Mouse (Mus musculus): ENCODE data around the gene Selenos. TPM values are rescaled to one million over a fixed set of nuclear protein-coding genes. Genes with fewer than 3 reads are reported as not detected.
"Not testable (repeated sequence)": the region's sequence is repeated elsewhere in the genome, so short reads cannot be mapped to it uniquely, and the experiment has no call there.

Selenos gene
- total and polyA plus RNA-seq, 3 experiments, result 30.0 to 51.9 (median 51.6) TPM

GRCm38 (mm10) chr7:66053946-66054483, 25.4 kb upstream of the Selenos start:
- TF ChIP-seq CTCF (IDR thresholded peaks at IDR 0.05; ENCODE audit: low read depth, low read length) (no peak), TAL1 (conservative IDR thresholded peaks at IDR 0.05; ENCODE audit: low read depth, low read length) (no peak), POLR2AphosphoS5 (IDR thresholded peaks at IDR 0.05; ENCODE audit: insufficient replicate concordance, low read depth, low read length) (no peak), GATA2 (IDR thresholded peaks at IDR 0.05; ENCODE audit: borderline replicate concordance, low read depth, low read length) (no peak), GATA1 (IDR thresholded peaks at IDR 0.05; ENCODE audit: borderline replicate concordance, low read length) (no peak)
- DNase-seq (ENCODE audit: low spot score) (no peak), ATAC-seq (ENCODE audit: extremely low read depth, insufficient number of reproducible peaks, low FRiP score, poor library complexity, severe bottlenecking) (no peak)

GRCm38 (mm10) chr7:66055356-66055755, 24.1 kb upstream of the Selenos start:
- H3K27me3 ChIP-seq (ENCODE audit: insufficient read depth, low read length); H3K36me3 ChIP-seq (replicated peaks); H3K9me3 ChIP-seq (replicated peaks); DNase-seq (ENCODE audit: low spot score); H3K4me3 ChIP-seq (ENCODE audit: low read depth, low read length); ATAC-seq (ENCODE audit: extremely low read depth, insufficient number of reproducible peaks, low FRiP score, poor library complexity, severe bottlenecking): not testable (repeated sequence)
- peaks cover 20% of the 10 kb centered on the region for H3K4me1 ChIP-seq (ENCODE audit: insufficient read depth, low read depth, low read length)

More at GRCm38 (mm10) chr7:66053946-66054483, 25.4 kb upstream of the Selenos start:
- Histone ChIP-seq H3K4me1 (ENCODE audit: insufficient read depth, low read depth, low read length) (peaks cover 9% of the 10 kb centered on the region), H3K4me3 (ENCODE audit: low read depth, low read length) (no peak overlapping the region), H3K36me3 (replicated peaks) (no peaks in the 10 kb centered on the region), H3K27me3 (ENCODE audit: insufficient read depth, low read length) (peaks cover 14% of the 10 kb centered on the region), H3K9me3 (replicated peaks) (no peaks in the 10 kb centered on the region)

- no peak for DNase-seq (ENCODE audit: low spot score)
- peaks cover 32% of the 10 kb centered on the region for H3K4me1 ChIP-seq (ENCODE audit: insufficient read depth, low read depth, low read length)
- no peaks in the 10 kb centered on the region for H3K9me3 ChIP-seq (replicated peaks)
- ATAC-seq (ENCODE audit: extremely low read depth, insufficient number of reproducible peaks, low FRiP score, poor library complexity, severe bottlenecking), result no peak
- peaks cover 17% of the 10 kb centered on the region for H3K36me3 ChIP-seq (replicated peaks)
- TF ChIP-seq GATA1 (IDR thresholded peaks at IDR 0.05; ENCODE audit: borderline replicate concordance, low read length) (no peak), GATA2 (IDR thresholded peaks at IDR 0.05; ENCODE audit: borderline replicate concordance, low read depth, low read length) (no peak), CTCF (IDR thresholded peaks at IDR 0.05; ENCODE audit: low read depth, low read length) (no peak), TAL1 (conservative IDR thresholded peaks at IDR 0.05; ENCODE audit: low read depth, low read length) (no peak), POLR2AphosphoS5 (IDR thresholded peaks at IDR 0.05; ENCODE audit: insufficient replicate concordance, low read depth, low read length) (no peak)
- peak within 1 kb of the TSS; percentile 96 for H3K4me3 ChIP-seq (ENCODE audit: low read depth, low read length)
- no peaks in the 10 kb centered on the region for H3K27me3 ChIP-seq (ENCODE audit: insufficient read depth, low read length)
Measured at GRCm38 (mm10) chr7:66058703-66059102, 20.7 kb upstream of the Selenos start, which contains the start of gene Snrpa1. Snrpa1 (plus strand) TSS chr7:66059003.

GRCm38 (mm10) chr7:66060066-66060956, 19.1 kb upstream of the Selenos start:
- peaks cover 30% of the 10 kb centered on the region for H3K36me3 ChIP-seq (replicated peaks)
- TF ChIP-seq GATA1 (IDR thresholded peaks at IDR 0.05; ENCODE audit: borderline replicate concordance, low read length) (no peak), CTCF (IDR thresholded peaks at IDR 0.05; ENCODE audit: low read depth, low read length) (no peak), POLR2AphosphoS5 (IDR thresholded peaks at IDR 0.05; ENCODE audit: insufficient replicate concordance, low read depth, low read length) (no peak), GATA2 (IDR thresholded peaks at IDR 0.05; ENCODE audit: borderline replicate concordance, low read depth, low read length) (no peak), TAL1 (conservative IDR thresholded peaks at IDR 0.05; ENCODE audit: low read depth, low read length) (no peak)
- H3K27me3 ChIP-seq (ENCODE audit: insufficient read depth, low read length), result no peaks in the 10 kb centered on the region
- DNase-seq (ENCODE audit: low spot score), result peak; percentile 73
- peaks cover 39% of the 10 kb centered on the region for H3K4me1 ChIP-seq (ENCODE audit: insufficient read depth, low read depth, low read length)
- peak overlapping the region; percentile 96 for H3K4me3 ChIP-seq (ENCODE audit: low read depth, low read length)
- no peaks in the 10 kb centered on the region for H3K9me3 ChIP-seq (replicated peaks)
- peak; percentile 85 for ATAC-seq (ENCODE audit: extremely low read depth, insufficient number of reproducible peaks, low FRiP score, poor library complexity, severe bottlenecking)

- Histone ChIP-seq H3K9me3 (replicated peaks) (no peaks in the 10 kb centered on the region), H3K27me3 (ENCODE audit: insufficient read depth, low read length) (no peaks in the 10 kb centered on the region), H3K4me1 (ENCODE audit: insufficient read depth, low read depth, low read length) (peaks cover 41% of the 10 kb centered on the region), H3K4me3 (ENCODE audit: low read depth, low read length) (peak overlapping the region; percentile 96), H3K36me3 (replicated peaks) (peaks cover 36% of the 10 kb centered on the region)
- DNase-seq (ENCODE audit: low spot score), result peak; percentile 8
- TF ChIP-seq CTCF (IDR thresholded peaks at IDR 0.05; ENCODE audit: low read depth, low read length) (no peak), GATA2 (IDR thresholded peaks at IDR 0.05; ENCODE audit: borderline replicate concordance, low read depth, low read length) (no peak), TAL1 (conservative IDR thresholded peaks at IDR 0.05; ENCODE audit: low read depth, low read length) (no peak), GATA1 (IDR thresholded peaks at IDR 0.05; ENCODE audit: borderline replicate concordance, low read length) (no peak), POLR2AphosphoS5 (IDR thresholded peaks at IDR 0.05; ENCODE audit: insufficient replicate concordance, low read depth, low read length) (no peak)
- ATAC-seq (ENCODE audit: extremely low read depth, insufficient number of reproducible peaks, low FRiP score, poor library complexity, severe bottlenecking), result no peak
Measured at GRCm38 (mm10) chr7:66061057-66061456, 18.4 kb upstream of the Selenos start.

- peaks cover 26% of the 10 kb centered on the region for H3K4me1 ChIP-seq (ENCODE audit: insufficient read depth, low read depth, low read length)
- no peak for TF ChIP-seq GATA1 (IDR thresholded peaks at IDR 0.05; ENCODE audit: borderline replicate concordance, low read length)
- TF ChIP-seq TAL1 (conservative IDR thresholded peaks at IDR 0.05; ENCODE audit: low read depth, low read length), result no peak
- TF ChIP-seq GATA2 (IDR thresholded peaks at IDR 0.05; ENCODE audit: borderline replicate concordance, low read depth, low read length), result no peak
- no peak for TF ChIP-seq POLR2AphosphoS5 (IDR thresholded peaks at IDR 0.05; ENCODE audit: insufficient replicate concordance, low read depth, low read length)
- no peak for TF ChIP-seq CTCF (IDR thresholded peaks at IDR 0.05; ENCODE audit: low read depth, low read length)
- H3K27me3 ChIP-seq (ENCODE audit: insufficient read depth, low read length), result no peaks in the 10 kb centered on the region
- ATAC-seq (ENCODE audit: extremely low read depth, insufficient number of reproducible peaks, low FRiP score, poor library complexity, severe bottlenecking) (no peak), DNase-seq (ENCODE audit: low spot score) (no peak)
- H3K4me3 ChIP-seq (ENCODE audit: low read depth, low read length), result no peak overlapping the region
- peaks cover 71% of the 10 kb centered on the region for H3K36me3 ChIP-seq (replicated peaks)
- H3K9me3 ChIP-seq (replicated peaks), result no peaks in the 10 kb centered on the region
Measured at GRCm38 (mm10) chr7:66076411-66076810, 3.0 kb upstream of the Selenos start.

Measured in G1E (cell line).